Mouse (Mus musculus): ENCODE measurements around the gene Glcci1. TPM values are rescaled to one million over a fixed set of nuclear protein-coding genes. Genes with fewer than 3 reads are reported as not detected.
A peak's percentile ranks its signal among the peaks of the same experiment; 100 is the strongest.

Gene Glcci1
- polyA plus RNA-seq, 1 experiment from 2014 or later = 17.6 TPM

GRCm38 (mm10) chr6:8489266-8489665 is 20.1 kb upstream of the Glcci1 start:
- H3K4me2 ChIP-seq (replicated peaks; ENCODE audit: low read depth, low read length) = no peak overlapping the region
- no peaks in the 10 kb centered on the region; the same call in 1 of the 2 replicates for H3K27me3 ChIP-seq (ENCODE audit: control insufficient read depth, insufficient read depth, low read length)
- H3K36me3 ChIP-seq (ENCODE audit: control insufficient read depth, insufficient read depth, low read length) = no peaks in the 10 kb centered on the region
- H3K9ac ChIP-seq (ENCODE audit: low read depth, low read length) = no peak overlapping the region
- no peak overlapping the region for H3K4me3 ChIP-seq (ENCODE audit: low read length)
- H3K9me3 ChIP-seq (ENCODE audit: control insufficient read depth, low read length) = no peaks in the 10 kb centered on the region
- 89% methylated on average over 7 of the region's 7 CpGs for WGBS
- no peak overlapping the region for H3K27ac ChIP-seq (ENCODE audit: low read depth, low read length)
- H3K4me1 ChIP-seq (ENCODE audit: control insufficient read depth, insufficient read depth, low read length) = peaks cover 3% of the 10 kb centered on the region; the same call in 1 of the 2 replicates
- ATAC-seq (ENCODE audit: low FRiP score, low TSS enrichment) = no peak

GRCm38 (mm10) chr6:8489938-8490585 is 19.3 kb upstream of the Glcci1 start:
- Histone ChIP-seq H3K9ac (ENCODE audit: low read depth, low read length) (no peak overlapping the region), H3K4me1 (ENCODE audit: control insufficient read depth, insufficient read depth, low read length) (peaks cover 3% of the 10 kb centered on the region; the same call in 1 of the 2 replicates), H3K9me3 (ENCODE audit: control insufficient read depth, low read length) (no peaks in the 10 kb centered on the region), H3K36me3 (ENCODE audit: control insufficient read depth, insufficient read depth, low read length) (no peaks in the 10 kb centered on the region), H3K4me2 (replicated peaks; ENCODE audit: low read depth, low read length) (no peak overlapping the region), H3K4me3 (ENCODE audit: low read length) (no peak overlapping the region), H3K27ac (ENCODE audit: low read depth, low read length) (no peak overlapping the region), H3K27me3 (ENCODE audit: control insufficient read depth, insufficient read depth, low read length) (no peaks in the 10 kb centered on the region; the same call in 1 of the 2 replicates)
- no peak for ATAC-seq (ENCODE audit: low FRiP score, low TSS enrichment)
- WGBS = 71% methylated on average over 1 of the region's 1 CpGs

GRCm38 (mm10) chr6:8492248-8492647 is 17.2 kb upstream of the Glcci1 start:
- no peaks in the 10 kb centered on the region; the same call in 1 of the 2 replicates for H3K27me3 ChIP-seq (ENCODE audit: control insufficient read depth, insufficient read depth, low read length)
- ATAC-seq (ENCODE audit: low FRiP score, low TSS enrichment) = no peak
- WGBS = 91% methylated on average over 3 of the region's 3 CpGs

GRCm38 (mm10) chr6:8495109-8495826 is 14.1 kb upstream of the Glcci1 start:
- no peak overlapping the region for H3K9ac ChIP-seq (ENCODE audit: low read depth, low read length)
- no peak overlapping the region for H3K27ac ChIP-seq (ENCODE audit: low read depth, low read length)
- no peaks in the 10 kb centered on the region for H3K4me1 ChIP-seq (ENCODE audit: control insufficient read depth, insufficient read depth, low read length)
- WGBS = 86% methylated on average over 5 of the region's 5 CpGs
- no peak for ATAC-seq (ENCODE audit: low FRiP score, low TSS enrichment)
- no peak overlapping the region for H3K4me3 ChIP-seq (ENCODE audit: low read length)
- H3K27me3 ChIP-seq (ENCODE audit: control insufficient read depth, insufficient read depth, low read length) = no peaks in the 10 kb centered on the region; the same call in 1 of the 2 replicates
- H3K36me3 ChIP-seq (ENCODE audit: control insufficient read depth, insufficient read depth, low read length) = no peaks in the 10 kb centered on the region
- H3K9me3 ChIP-seq (ENCODE audit: control insufficient read depth, low read length) = no peaks in the 10 kb centered on the region; the same call in 1 of the 2 replicates
- H3K4me2 ChIP-seq (replicated peaks; ENCODE audit: low read depth, low read length) = no peak overlapping the region

More at GRCm38 (mm10) chr6:8492248-8492647, 17.2 kb upstream of the Glcci1 start:
- Histone ChIP-seq H3K36me3 (ENCODE audit: control insufficient read depth, insufficient read depth, low read length) (no peaks in the 10 kb centered on the region), H3K4me3 (ENCODE audit: low read length) (no peak overlapping the region), H3K9ac (ENCODE audit: low read depth, low read length) (no peak overlapping the region), H3K4me2 (replicated peaks; ENCODE audit: low read depth, low read length) (no peak overlapping the region), H3K9me3 (ENCODE audit: control insufficient read depth, low read length) (no peaks in the 10 kb centered on the region), H3K4me1 (ENCODE audit: control insufficient read depth, insufficient read depth, low read length) (no peaks in the 10 kb centered on the region), H3K27ac (ENCODE audit: low read depth, low read length) (no peak overlapping the region)

- H3K9ac ChIP-seq (ENCODE audit: low read depth, low read length) = no peak overlapping the region
- no peaks in the 10 kb centered on the region for H3K36me3 ChIP-seq (ENCODE audit: control insufficient read depth, insufficient read depth, low read length)
- no peak overlapping the region for H3K4me2 ChIP-seq (replicated peaks; ENCODE audit: low read depth, low read length)
- peak; percentile 68; the same call in 1 of the 2 replicates for ATAC-seq (ENCODE audit: low FRiP score, low TSS enrichment)
- H3K27me3 ChIP-seq (ENCODE audit: control insufficient read depth, insufficient read depth, low read length) = no peaks in the 10 kb centered on the region
- no peaks in the 10 kb centered on the region for H3K4me1 ChIP-seq (ENCODE audit: control insufficient read depth, insufficient read depth, low read length)
- H3K9me3 ChIP-seq (ENCODE audit: control insufficient read depth, low read length) = no peaks in the 10 kb centered on the region; the same call in 1 of the 2 replicates
- WGBS = 62% methylated on average over 4 of the region's 4 CpGs
- H3K27ac ChIP-seq (ENCODE audit: low read depth, low read length) = no peak overlapping the region
- H3K4me3 ChIP-seq (ENCODE audit: low read length) = no peak overlapping the region
Observed at GRCm38 (mm10) chr6:8495827-8496222, 13.6 kb upstream of the Glcci1 start.

GRCm38 (mm10) chr6:8497234-8497867 is 12.0 kb upstream of the Glcci1 start:
- H3K27ac ChIP-seq (ENCODE audit: low read depth, low read length) = 0 out of 2 replicates have a peak overlapping the region, but pooled peaks have one; percentile 14
- H3K4me1 ChIP-seq (ENCODE audit: control insufficient read depth, insufficient read depth, low read length) = no peaks in the 10 kb centered on the region
- ATAC-seq (ENCODE audit: low FRiP score, low TSS enrichment) = peak; percentile 63
- no peaks in the 10 kb centered on the region for H3K36me3 ChIP-seq (ENCODE audit: control insufficient read depth, insufficient read depth, low read length)
- 49% methylated on average over 6 of the region's 6 CpGs for WGBS
- no peaks in the 10 kb centered on the region; the same call in 1 of the 2 replicates for H3K9me3 ChIP-seq (ENCODE audit: control insufficient read depth, low read length)
- H3K4me2 ChIP-seq (replicated peaks; ENCODE audit: low read depth, low read length) = no peak overlapping the region
- H3K4me3 ChIP-seq (ENCODE audit: low read length) = no peak overlapping the region
- H3K9ac ChIP-seq (ENCODE audit: low read depth, low read length) = no peak overlapping the region
- no peaks in the 10 kb centered on the region for H3K27me3 ChIP-seq (ENCODE audit: control insufficient read depth, insufficient read depth, low read length)

- Histone ChIP-seq H3K27ac (ENCODE audit: low read depth, low read length) (0 out of 2 replicates have a peak overlapping the region, but pooled peaks have one; percentile 14), H3K36me3 (ENCODE audit: control insufficient read depth, insufficient read depth, low read length) (no peaks in the 10 kb centered on the region), H3K27me3 (ENCODE audit: control insufficient read depth, insufficient read depth, low read length) (no peaks in the 10 kb centered on the region), H3K9me3 (ENCODE audit: control insufficient read depth, low read length) (no peaks in the 10 kb centered on the region; the same call in 1 of the 2 replicates), H3K4me1 (ENCODE audit: control insufficient read depth, insufficient read depth, low read length) (no peaks in the 10 kb centered on the region), H3K4me2 (replicated peaks; ENCODE audit: low read depth, low read length) (no peak overlapping the region), H3K9ac (ENCODE audit: low read depth, low read length) (no peak overlapping the region), H3K4me3 (ENCODE audit: low read length) (no peak overlapping the region)
- 30% methylated on average over 6 of the region's 6 CpGs for WGBS
- peak; percentile 65 for ATAC-seq (ENCODE audit: low FRiP score, low TSS enrichment)
Observed at GRCm38 (mm10) chr6:8497868-8498257, 11.5 kb upstream of the Glcci1 start.

- H3K4me2 ChIP-seq (replicated peaks; ENCODE audit: low read depth, low read length) = no peak overlapping the region
- H3K4me3 ChIP-seq (ENCODE audit: low read length) = no peak overlapping the region
- no peaks in the 10 kb centered on the region for H3K36me3 ChIP-seq (ENCODE audit: control insufficient read depth, insufficient read depth, low read length)
- WGBS = 92% methylated on average over 3 of the region's 3 CpGs
- no peak for ATAC-seq (ENCODE audit: low FRiP score, low TSS enrichment)
- no peaks in the 10 kb centered on the region for H3K4me1 ChIP-seq (ENCODE audit: control insufficient read depth, insufficient read depth, low read length)
- no peaks in the 10 kb centered on the region; the same call in 1 of the 2 replicates for H3K9me3 ChIP-seq (ENCODE audit: control insufficient read depth, low read length)
- H3K9ac ChIP-seq (ENCODE audit: low read depth, low read length) = no peak overlapping the region
- H3K27ac ChIP-seq (ENCODE audit: low read depth, low read length) = no peak overlapping the region
- H3K27me3 ChIP-seq (ENCODE audit: control insufficient read depth, insufficient read depth, low read length) = no peaks in the 10 kb centered on the region
Observed at GRCm38 (mm10) chr6:8498961-8499360, 10.4 kb upstream of the Glcci1 start.
